Mouse (Mus musculus) bone marrow macrophage, adult 2 months (primary cell): ENCODE measurements around the gene Flt4. TPM values are rescaled to one million over a fixed set of nuclear protein-coding genes. Genes with fewer than 3 reads are reported as not detected.

ENCODE experiments used
- H3K27ac ChIP-seq: 2 replicates; pipeline ENCODE4 v1.5.1; 2012; ENCODE audit warnings: low read depth, low read length; ENCODE audit not compliant: insufficient read depth
- H3K4me1 ChIP-seq: 2 replicates; pipeline ENCODE4 v1.6.1; 2012; ENCODE audit warnings: low read length; ENCODE audit not compliant: control insufficient read depth, insufficient read depth
- H3K4me3 ChIP-seq: 2 replicates; pipeline ENCODE4 v1.5.1; 2012; ENCODE audit warnings: mild to moderate bottlenecking, low read length, moderate library complexity; ENCODE audit not compliant: insufficient read depth
- CTCF ChIP-seq: IDR thresholded peaks from 2 replicates; pipeline ENCODE4 v1.5.1; 2012; ENCODE audit warnings: low read depth, mild to moderate bottlenecking, low read length, moderate library complexity
- POLR2A ChIP-seq: IDR thresholded peaks from 2 replicates; pipeline ENCODE4 v1.6.1; 2012; ENCODE audit warnings: mild to moderate bottlenecking, low read depth, low read length, borderline replicate concordance
- polyA plus RNA-seq: library from polyadenylated mRNA; stranded (reverse); fragments of >200 nt; gene quantifications from 2 replicates; pipeline ENCODE4 v1.2.4, GENCODE M21; 2012; ENCODE audit not compliant: missing spikeins, insufficient read depth, insufficient read length

Flt4 gene
- polyA plus RNA-seq, 1 experiment: not detected

GRCm38 (mm10) chr11:49636449-49636848 lies 27.4 kb downstream of the Flt4 start:
- Histone ChIP-seq H3K4me3 (no peak overlapping the region), H3K27ac (no peak overlapping the region), H3K4me1 (peaks cover 4% of the 10 kb centered on the region)
- TF ChIP-seq POLR2A (no peak), CTCF (no peak)

GRCm38 (mm10) chr11:49645677-49646076 lies 36.6 kb downstream of the Flt4 start:
- TF ChIP-seq CTCF (no peak), POLR2A (no peak)
- Histone ChIP-seq H3K27ac (no peak overlapping the region), H3K4me1 (no peaks in the 10 kb centered on the region), H3K4me3 (no peak overlapping the region)

- peaks cover 3% of the 10 kb centered on the region; the same call in 1 of the 2 replicates for H3K4me1 ChIP-seq
- no peak overlapping the region for H3K27ac ChIP-seq
- H3K4me3 ChIP-seq: no peak overlapping the region
- TF ChIP-seq CTCF (peak; percentile 52), POLR2A (no peak)
Observed at GRCm38 (mm10) chr11:49650113-49650993, 41.3 kb downstream of the Flt4 start.

GRCm38 (mm10) chr11:49650994-49651761 lies 42.1 kb downstream of the Flt4 start:
- TF ChIP-seq POLR2A: no peak
- no peak for TF ChIP-seq CTCF
- H3K4me1 ChIP-seq: peaks cover 3% of the 10 kb centered on the region; the same call in 1 of the 2 replicates
- H3K27ac ChIP-seq: no peak overlapping the region
- no peak overlapping the region for H3K4me3 ChIP-seq

- TF ChIP-seq POLR2A (no peak), CTCF (no peak)
- Histone ChIP-seq H3K4me1 (peaks cover 3% of the 10 kb centered on the region; the same call in 1 of the 2 replicates), H3K4me3 (no peak overlapping the region), H3K27ac (no peak overlapping the region)
Observed at GRCm38 (mm10) chr11:49651762-49652322, 42.8 kb downstream of the Flt4 start.

GRCm38 (mm10) chr11:49652401-49653078 lies 43.5 kb downstream of the Flt4 start:
- Histone ChIP-seq H3K27ac (no peak overlapping the region), H3K4me1 (peaks cover 3% of the 10 kb centered on the region; the same call in 1 of the 2 replicates), H3K4me3 (no peak overlapping the region)
- TF ChIP-seq CTCF (peak; percentile 66), POLR2A (no peak)

GRCm38 (mm10) chr11:49653079-49653408 lies 44.0 kb downstream of the Flt4 start:
- TF ChIP-seq CTCF (no peak), POLR2A (no peak)
- no peak overlapping the region for H3K27ac ChIP-seq
- H3K4me1 ChIP-seq: peaks cover 3% of the 10 kb centered on the region; the same call in 1 of the 2 replicates
- no peak overlapping the region for H3K4me3 ChIP-seq

GRCm38 (mm10) chr11:49654651-49655050 lies 45.6 kb downstream of the Flt4 start:
- TF ChIP-seq CTCF (no peak), POLR2A (no peak)
- H3K4me3 ChIP-seq: no peak overlapping the region
- no peak overlapping the region for H3K27ac ChIP-seq
- peaks cover 3% of the 10 kb centered on the region; the same call in 1 of the 2 replicates for H3K4me1 ChIP-seq

GRCm38 (mm10) chr11:49655501-49655900 lies 46.4 kb downstream of the Flt4 start:
- Histone ChIP-seq H3K4me3 (no peak overlapping the region), H3K27ac (no peak overlapping the region), H3K4me1 (peaks cover 3% of the 10 kb centered on the region; the same call in 1 of the 2 replicates)
- TF ChIP-seq POLR2A: no peak
